Mouse (Mus musculus): ENCODE data around the gene Armc10.

DNA sequence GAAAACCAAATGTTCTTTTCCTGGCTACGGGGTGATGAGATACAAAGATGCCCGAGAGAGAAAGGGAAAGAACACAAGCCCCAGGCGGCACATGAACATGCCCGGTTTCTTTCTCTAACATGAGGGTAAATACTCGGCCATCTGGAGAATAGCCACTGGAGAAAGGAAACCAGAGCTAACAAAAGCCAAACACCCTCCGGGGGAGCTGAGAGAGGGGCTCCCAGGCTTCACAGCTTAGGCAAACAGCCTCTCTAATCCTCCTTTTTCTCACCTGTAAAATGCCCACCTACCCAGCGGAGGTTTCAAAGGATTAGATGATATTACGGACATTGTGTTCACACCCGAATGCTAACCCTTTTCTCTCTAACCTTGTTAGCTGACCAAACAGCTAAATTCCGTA lies 39.4 kb downstream of the Armc10 start:
- TF ChIP-seq CTCF (IDR thresholded peaks at IDR 0.05; ENCODE audit: borderline replicate concordance, extremely low read depth, insufficient read depth, insufficient read length) (no peak), POLR2A (IDR thresholded peaks at IDR 0.05; ENCODE audit: borderline replicate concordance, extremely low read depth, insufficient read depth, insufficient read length, poor library complexity, severe bottlenecking) (no peak)
